Mouse (Mus musculus) stomach, postnatal 0 days (tissue): ENCODE results near the gene Slc7a7. TPM values are rescaled to one million over a fixed set of nuclear protein-coding genes. Genes with fewer than 3 reads are reported as not detected.
A peak's percentile ranks its signal among the peaks of the same experiment; 100 is the strongest.

Source experiments
- ATAC-seq: fragments of 200-750 bp; cut with Nextera tagmentation; 2 replicates; pipeline ENCODE4 v1.8.0; 2017; ENCODE audit not compliant: low FRiP score, low TSS enrichment
- DNase-seq: peaks from one replicate; pipeline ENCODE4 v3.0.0-alpha.2; 2016; ENCODE audit warnings: low spot score
- H3K27ac ChIP-seq: fragments of 300-500 bp; sonication (generic); replicated peaks from 2 replicates; pipeline ENCODE4 v1.5.1; 2014; ENCODE audit warnings: mild to moderate bottlenecking, control low read depth
- H3K27me3 ChIP-seq: fragments of 300-500 bp; sonication (generic); 2 replicates; pipeline ENCODE4 v1.6.1; 2014; ENCODE audit warnings: low read length; ENCODE audit not compliant: control insufficient read depth, insufficient read depth
- H3K36me3 ChIP-seq: fragments of 300-500 bp; sonication (generic); 2 replicates; pipeline ENCODE4 v1.6.1; 2014; ENCODE audit warnings: low read length, mixed read lengths; ENCODE audit not compliant: control insufficient read depth, insufficient read depth
- H3K4me1 ChIP-seq: fragments of 300-500 bp; sonication (generic); replicated peaks from 2 replicates; pipeline ENCODE4 v1.6.1; 2014; ENCODE audit warnings: antibody characterized with exemption; ENCODE audit not compliant: control insufficient read depth, insufficient read depth
- H3K4me2 ChIP-seq: fragments of 300-500 bp; sonication (generic); replicated peaks from 2 replicates; pipeline ENCODE4 v1.6.1; 2014; ENCODE audit warnings: low read depth, mild to moderate bottlenecking, control low read depth, moderate library complexity
- H3K4me3 ChIP-seq: fragments of 300-500 bp; sonication (generic); 2 replicates; pipeline ENCODE4 v1.5.1; 2014; ENCODE audit warnings: low read depth, low read length, control low read depth
- H3K9ac ChIP-seq: fragments of 300-500 bp; sonication (generic); 2 replicates; pipeline ENCODE4 v1.6.1; 2014; ENCODE audit warnings: mild to moderate bottlenecking, low read length, control low read depth, mixed read lengths
- H3K9me3 ChIP-seq: fragments of 300-500 bp; sonication (generic); 2 replicates; pipeline ENCODE4 v1.6.1; 2016; ENCODE audit warnings: low read length; ENCODE audit not compliant: control insufficient read depth
- CTCF ChIP-seq: IDR thresholded peaks from 2 replicates; pipeline ENCODE4 v1.5.1; 2016; ENCODE audit warnings: antibody characterized with exemption, low read depth, mild to moderate bottlenecking, moderate library complexity
- EP300 ChIP-seq: optimal IDR thresholded peaks from 2 replicates; pipeline ENCODE3; 2016; ENCODE audit warnings: antibody characterized with exemption
- WGBS: fragments of 180-500 bp; shearing (Covaris S2); extraction: QIAGEN DNeasy Blood & Tissue Kit; methylation state at CpG from one replicate; pipeline ENCODE4 v1.1.7; 2014; 5-methylcytosine and 5-hydroxymethylcytosine counted together
- polyA plus RNA-seq: library from polyadenylated mRNA; unstranded; fragments of >200 nt; fragmentation: Nextera tagmentation; extraction: Ambion mirVana; gene quantifications from 2 replicates; pipeline ENCODE4 v1.2.1, GENCODE M21; 2015

Slc7a7 gene
- polyA plus RNA-seq, 1 experiment from 2014 or later, result 9.5 TPM

DNA sequence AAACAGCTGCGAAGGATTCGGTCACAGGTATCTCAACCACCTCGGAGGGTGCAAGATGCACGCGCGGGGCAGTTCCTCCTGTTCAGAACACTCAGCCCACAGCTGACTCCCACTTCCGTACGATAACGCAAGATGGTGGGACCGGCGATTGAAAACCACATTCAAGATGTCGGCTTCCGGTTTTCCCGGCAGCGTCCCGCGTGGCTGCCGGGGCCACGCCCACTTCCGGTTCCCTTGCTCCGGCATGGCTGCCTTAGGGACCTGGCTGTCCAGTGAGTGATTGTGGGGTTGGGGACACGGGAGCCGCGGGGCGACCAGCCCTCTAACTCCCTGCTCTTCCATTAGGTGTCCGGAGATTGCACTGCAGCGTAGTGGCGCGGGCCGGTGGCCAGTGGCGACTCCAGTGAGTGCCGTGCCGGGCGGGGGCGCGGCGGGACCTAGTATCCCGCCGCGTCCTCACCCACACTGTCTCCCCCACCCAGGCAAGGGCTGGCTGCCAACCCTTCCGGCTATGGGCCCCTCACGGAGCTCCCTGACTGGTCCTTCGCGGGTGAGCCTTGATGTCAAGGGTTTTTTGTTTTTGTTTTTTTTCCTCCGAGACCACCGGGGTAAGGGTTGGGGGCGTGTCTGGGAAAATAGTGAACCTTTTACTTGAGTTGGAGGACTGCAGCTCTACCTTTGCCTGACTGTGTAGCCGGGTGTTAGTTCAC lies 9.3 kb upstream of the Slc7a7 start, which contains the start of gene Mrpl52:
Gene Mrpl52, plus strand, starts transcription at position 221 of the 710 bp plus-strand sequence.
- peak within 1 kb of the TSS; percentile 91 for H3K9ac ChIP-seq
- peaks cover 11% of the 10 kb centered on the region for H3K4me1 ChIP-seq
- peak within 1 kb of the TSS; percentile 88 for H3K27ac ChIP-seq
- H3K4me3 ChIP-seq, result peak within 1 kb of the TSS; percentile 95
- TF ChIP-seq EP300, result no peak
- TF ChIP-seq CTCF, result no peak
- ATAC-seq, result peak; percentile 81
- under 1% methylated on average over 44 of the region's 48 CpGs for WGBS
- no peaks in the 10 kb centered on the region for H3K27me3 ChIP-seq
- H3K36me3 ChIP-seq, result no peaks in the 10 kb centered on the region
- no peaks in the 10 kb centered on the region for H3K9me3 ChIP-seq
- peak within 1 kb of the TSS; percentile 71 for H3K4me2 ChIP-seq
- peak; percentile 94 for DNase-seq

GRCm38 (mm10) chr14:54426003-54426688 lies 8.6 kb upstream of the Slc7a7 start:
- Histone ChIP-seq H3K4me2 (peak overlapping the region; percentile 71), H3K9me3 (no peaks in the 10 kb centered on the region), H3K4me1 (peaks cover 11% of the 10 kb centered on the region), H3K9ac (peak overlapping the region; percentile 91), H3K27ac (peak overlapping the region; percentile 88), H3K36me3 (no peaks in the 10 kb centered on the region), H3K27me3 (no peaks in the 10 kb centered on the region), H3K4me3 (peak overlapping the region; percentile 95)
- TF ChIP-seq CTCF, result no peak
- no peak for TF ChIP-seq EP300
- WGBS, result 32% methylated on average over 14 of the region's 14 CpGs
- ATAC-seq (no peak), DNase-seq (no peak)

DNA sequence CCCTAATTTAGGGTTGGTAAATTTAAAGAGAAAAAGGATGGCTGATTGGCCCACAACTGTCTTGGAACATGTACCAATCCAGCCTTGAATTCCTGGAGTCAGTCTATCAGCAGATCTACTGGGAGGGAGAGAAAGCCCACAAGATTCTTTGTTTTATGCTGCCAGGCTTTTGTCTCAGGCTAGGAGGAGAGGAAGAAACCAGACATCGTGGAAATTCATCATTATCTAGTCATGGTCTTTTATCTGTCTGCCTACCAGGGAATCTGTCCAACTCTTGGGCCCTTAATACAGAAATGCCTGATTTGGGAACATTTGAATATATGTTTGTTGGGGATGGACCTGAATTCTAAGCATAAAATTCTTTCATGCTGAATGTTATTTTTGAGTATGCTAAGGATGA lies 8.0 kb upstream of the Slc7a7 start:
- Histone ChIP-seq H3K36me3 (no peaks in the 10 kb centered on the region), H3K4me2 (no peak overlapping the region), H3K27me3 (no peaks in the 10 kb centered on the region), H3K27ac (no peak overlapping the region), H3K4me3 (no peak overlapping the region), H3K4me1 (peaks cover 10% of the 10 kb centered on the region), H3K9ac (no peak overlapping the region), H3K9me3 (no peaks in the 10 kb centered on the region)
- 84% methylated on average over 1 of the region's 1 CpGs for WGBS
- no peak for TF ChIP-seq EP300
- TF ChIP-seq CTCF, result no peak
- ATAC-seq (no peak), DNase-seq (no peak)

DNA sequence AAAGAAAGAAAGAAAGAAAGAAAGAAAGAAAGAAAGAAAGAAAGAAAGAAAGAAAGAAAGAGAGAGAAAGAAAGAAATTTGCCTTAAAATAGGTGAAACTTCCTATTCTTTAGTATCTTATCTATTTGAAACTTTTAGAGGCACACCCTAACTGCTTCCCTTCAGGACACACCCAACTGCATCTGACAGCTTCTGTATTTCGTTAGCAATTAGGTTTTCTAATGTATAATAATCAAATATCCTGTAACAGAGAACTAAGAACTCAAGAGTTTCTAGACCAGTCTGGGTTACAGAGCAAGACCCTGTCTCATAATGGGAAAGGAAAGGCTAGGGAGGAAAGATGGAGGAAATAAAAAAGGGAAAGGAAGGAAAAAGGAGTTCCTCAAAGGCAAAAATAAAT lies 7.1 kb upstream of the Slc7a7 start:
- Histone ChIP-seq H3K9ac (no peak overlapping the region), H3K27ac (no peak overlapping the region), H3K36me3 (no peaks in the 10 kb centered on the region), H3K9me3 (no peaks in the 10 kb centered on the region), H3K4me1 (peaks cover 3% of the 10 kb centered on the region; the same call in 1 of the 2 replicates), H3K4me3 (no peak overlapping the region), H3K4me2 (no peak overlapping the region), H3K27me3 (no peaks in the 10 kb centered on the region)
- ATAC-seq, result no peak
- DNase-seq, result no peak
- WGBS, result 70% methylated on average over 1 of the region's 1 CpGs
- TF ChIP-seq EP300 (no peak), CTCF (no peak)

DNA sequence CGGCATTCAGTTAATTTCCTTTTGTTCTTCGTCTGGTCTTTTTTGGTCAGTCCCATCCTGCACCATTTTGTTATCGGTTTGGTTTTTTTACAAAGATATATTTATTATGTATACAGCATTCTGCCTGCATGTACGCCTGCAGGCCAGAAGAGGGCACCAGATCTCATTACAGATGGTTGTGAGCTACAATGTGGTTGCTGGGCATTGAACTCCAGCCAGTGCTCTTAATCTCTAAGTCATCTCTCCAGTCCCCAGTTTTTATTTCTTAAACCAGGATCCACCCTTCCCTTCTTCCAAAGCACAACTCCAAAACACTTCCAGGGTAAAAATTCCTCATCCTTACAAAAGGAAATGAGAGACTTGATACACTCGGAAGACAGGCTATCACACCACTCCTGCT lies 5.8 kb upstream of the Slc7a7 start:
- Histone ChIP-seq H3K4me2 (no peak overlapping the region), H3K4me1 (no peaks in the 10 kb centered on the region), H3K4me3 (no peak overlapping the region), H3K36me3 (no peaks in the 10 kb centered on the region), H3K27ac (no peak overlapping the region), H3K9me3 (no peaks in the 10 kb centered on the region), H3K9ac (no peak overlapping the region), H3K27me3 (no peaks in the 10 kb centered on the region)
- no peak for ATAC-seq
- WGBS, result 65% methylated on average over 5 of the region's 5 CpGs
- peak; percentile 78 for TF ChIP-seq CTCF
- TF ChIP-seq EP300, result no peak
- no peak for DNase-seq

GRCm38 (mm10) chr14:54421014-54421413 lies 3.4 kb upstream of the Slc7a7 start:
- no peak overlapping the region for H3K4me2 ChIP-seq
- no peaks in the 10 kb centered on the region for H3K36me3 ChIP-seq
- no peaks in the 10 kb centered on the region for H3K27me3 ChIP-seq
- ATAC-seq (no peak), DNase-seq (no peak)
- no peak overlapping the region for H3K4me3 ChIP-seq
- H3K27ac ChIP-seq, result no peak overlapping the region
- H3K9me3 ChIP-seq, result no peaks in the 10 kb centered on the region
- no peaks in the 10 kb centered on the region for H3K4me1 ChIP-seq
- WGBS, result 83% methylated on average over 2 of the region's 2 CpGs
- H3K9ac ChIP-seq, result no peak overlapping the region
- TF ChIP-seq EP300 (no peak), CTCF (no peak)
